Mouse (Mus musculus): ENCODE measurements around the gene Olfr1381. TPM values are rescaled to one million over a fixed set of nuclear protein-coding genes. Genes with fewer than 3 reads are reported as not detected.
"Not testable (repeated sequence)": the region's sequence is repeated elsewhere in the genome, so short reads cannot be mapped to it uniquely, and the experiment has no call there.

Olfr1381 gene
- total RNA-seq (2021): not detected

- intact Hi-C loops (cut with DNase I): not testable (repeated sequence)
Observed at GRCm38 (mm10) chr11:49543149-49543548, at the start of gene Olfr1381. Gene Olfr1381 (plus strand): TSS chr11:49543449.

GRCm38 (mm10) chr11:49518086-49518485, 25.2 kb upstream of the Olfr1381 start:
- intact Hi-C loops (cut with DNase I): no loop called here
- DNase-seq (ENCODE audit: low spot score): no peak

More at GRCm38 (mm10) chr11:49543149-49543548, at the start of gene Olfr1381:
- not testable (repeated sequence) for DNase-seq (ENCODE audit: low spot score)

GRCm38 (mm10) chr11:49519348-49519747, 23.9 kb upstream of the Olfr1381 start, which contains the start of gene Olfr1383:
Gene Olfr1383 (plus strand): TSS chr11:49519648.
- intact Hi-C loops (cut with DNase I): no loop called here
- DNase-seq (ENCODE audit: low spot score): no peak

GRCm38 (mm10) chr11:49527947-49528346, 15.3 kb upstream of the Olfr1381 start, which contains the start of gene Olfr1382:
Gene Olfr1382 (plus strand): TSS chr11:49528247.
- intact Hi-C loops (cut with DNase I): no loop called here
- DNase-seq (ENCODE audit: low spot score): no peak

- no peak for DNase-seq (ENCODE audit: low spot score)
- intact Hi-C loops (cut with DNase I): loop anchor here (10.0 kb wide), 1 partner anchor 348 kb away; the partner anchor contains the start of gene Btnl9
Observed at GRCm38 (mm10) chr11:49532761-49533160, 10.5 kb upstream of the Olfr1381 start.

- intact Hi-C loops (cut with DNase I): loop anchor here (10.0 kb wide), 1 partner anchor 352 kb away; the partner anchor contains the start of gene Btnl9
- not testable (repeated sequence) for DNase-seq (ENCODE audit: low spot score)
Observed at GRCm38 (mm10) chr11:49536631-49537030, 6.6 kb upstream of the Olfr1381 start.

- intact Hi-C loops (cut with DNase I): not testable (repeated sequence)
Observed at GRCm38 (mm10) chr11:49554033-49554432, 10.8 kb downstream of the Olfr1381 start.

GRCm38 (mm10) chr11:49556578-49556977, 13.3 kb downstream of the Olfr1381 start, which contains the start of gene Olfr1380:
Gene Olfr1380 (plus strand): TSS chr11:49556878.
- intact Hi-C loops (cut with DNase I); DNase-seq (ENCODE audit: low spot score): not testable (repeated sequence)

More at GRCm38 (mm10) chr11:49554033-49554432, 10.8 kb downstream of the Olfr1381 start:
- not testable (repeated sequence) for DNase-seq (ENCODE audit: low spot score)

- intact Hi-C loops (cut with DNase I); DNase-seq (ENCODE audit: low spot score): not testable (repeated sequence)
Observed at GRCm38 (mm10) chr11:49575054-49575453, 31.8 kb downstream of the Olfr1381 start.

GRCm38 (mm10) chr11:49580452-49580851, 37.2 kb downstream of the Olfr1381 start:
- intact Hi-C loops (cut with DNase I): not testable (repeated sequence)

GRCm38 (mm10) chr11:49590213-49590612, 47.0 kb downstream of the Olfr1381 start:
- intact Hi-C loops (cut with DNase I): no loop called here
- no peak for DNase-seq (ENCODE audit: low spot score)

More at GRCm38 (mm10) chr11:49580452-49580851, 37.2 kb downstream of the Olfr1381 start:
- not testable (repeated sequence) for DNase-seq (ENCODE audit: low spot score)

GRCm38 (mm10) chr11:49597149-49597548, 53.9 kb downstream of the Olfr1381 start:
- not testable (repeated sequence) for DNase-seq (ENCODE audit: low spot score)
- intact Hi-C loops (cut with DNase I): loop anchor here (5.0 kb wide), 1 partner anchor 35 kb away; no protein-coding TSS in a partner anchor

Other genes with a start within 250 kb of the Olfr1381 start
- not detected for gene Olfr10, start 238.7 kb upstream of the Olfr1381 start, total RNA-seq (2021)
- gene Olfr1391, start 220.7 kb upstream of the Olfr1381 start, total RNA-seq (2021): not detected
- not detected for gene Olfr1390, start 208.3 kb upstream of the Olfr1381 start, total RNA-seq (2021)
- not detected for gene Olfr1389, start 120.4 kb upstream of the Olfr1381 start, total RNA-seq (2021)
- under 1 TPM; 0.13 to 0.14 TPM for gene Olfr1388, start 106.8 kb upstream of the Olfr1381 start, total RNA-seq (2021)
- under 1 TPM; 0.06 to 0.10 TPM for gene Olfr1387, start 88.1 kb upstream of the Olfr1381 start, total RNA-seq (2021)
- not detected for gene Olfr1386, start 78.4 kb upstream of the Olfr1381 start, total RNA-seq (2021)
- not detected for gene Olfr1385, start 54.4 kb upstream of the Olfr1381 start, total RNA-seq (2021)
- gene Olfr1384, start 36.7 kb upstream of the Olfr1381 start, total RNA-seq (2021): not detected
- gene Olfr1383, start 23.8 kb upstream of the Olfr1381 start, total RNA-seq (2021): under 1 TPM; 0.52 to 0.59 TPM
- gene Olfr1382, start 15.2 kb upstream of the Olfr1381 start, total RNA-seq (2021): not detected
- gene Olfr1380, start 13.4 kb downstream of the Olfr1381 start, total RNA-seq (2021): not detected
- 10 to 100 TPM; 11.2 to 11.7 TPM for gene Flt4, start 65.8 kb downstream of the Olfr1381 start, total RNA-seq (2021)
- 1 to 10 TPM; 1.2 to 1.4 TPM for gene Scgb3a1, start 120.2 kb downstream of the Olfr1381 start, total RNA-seq (2021)
- gene Cnot6, start 169.3 kb downstream of the Olfr1381 start, total RNA-seq (2021): 10 to 100 TPM; 20.9 to 25.0 TPM